Mouse (Mus musculus) embryonic facial prominence, embryonic 10.5 days (tissue): Measurements from ENCODE around the gene Stub1. TPM values are rescaled to one million over a fixed set of nuclear protein-coding genes. Genes with fewer than 3 reads are reported as not detected.

Source experiments
- DNase-seq: peaks from one replicate; pipeline ENCODE4 v3.0.0-alpha.2; 2017; ENCODE audit warnings: low spot score
- H3K27ac ChIP-seq: fragments of 300-500 bp; sonication (generic); replicated peaks from 2 replicates; pipeline ENCODE4 v1.5.1; 2016; ENCODE audit warnings: mild to moderate bottlenecking
- H3K27me3 ChIP-seq: fragments of 300-500 bp; sonication (generic); replicated peaks from 2 replicates; pipeline ENCODE4 v1.6.1; 2016; ENCODE audit warnings: low read depth, mild to moderate bottlenecking; ENCODE audit not compliant: poor library complexity, severe bottlenecking
- H3K36me3 ChIP-seq: fragments of 300-500 bp; sonication (generic); replicated peaks from 2 replicates; pipeline ENCODE4 v1.6.1; 2016; ENCODE audit warnings: mild to moderate bottlenecking, moderate library complexity
- H3K4me1 ChIP-seq: fragments of 300-500 bp; sonication (generic); 2 replicates; pipeline ENCODE4 v1.6.1; 2016
- H3K4me3 ChIP-seq: fragments of 300-500 bp; sonication (generic); 2 replicates; pipeline ENCODE4 v1.5.1; 2016; ENCODE audit warnings: mild to moderate bottlenecking, moderate library complexity
- H3K9me3 ChIP-seq: fragments of 300-500 bp; sonication (generic); 2 replicates; pipeline ENCODE4 v1.6.1; 2016; ENCODE audit warnings: mild to moderate bottlenecking
- WGBS: fragments of 180-500 bp; shearing (Covaris S2); methylation state at CpG from one replicate; pipeline ENCODE4 v1.1.7; 2016; 5-methylcytosine and 5-hydroxymethylcytosine counted together
- polyA plus RNA-seq: library from polyadenylated mRNA; unstranded; fragments of >200 nt; fragmentation: Nextera tagmentation; extraction: Ambion mirVana; gene quantifications from 2 replicates; pipeline ENCODE4 v1.2.1, GENCODE M21; 2016

Gene Stub1
- polyA plus RNA-seq, 1 experiment from 2014 or later: 396 TPM

DNA sequence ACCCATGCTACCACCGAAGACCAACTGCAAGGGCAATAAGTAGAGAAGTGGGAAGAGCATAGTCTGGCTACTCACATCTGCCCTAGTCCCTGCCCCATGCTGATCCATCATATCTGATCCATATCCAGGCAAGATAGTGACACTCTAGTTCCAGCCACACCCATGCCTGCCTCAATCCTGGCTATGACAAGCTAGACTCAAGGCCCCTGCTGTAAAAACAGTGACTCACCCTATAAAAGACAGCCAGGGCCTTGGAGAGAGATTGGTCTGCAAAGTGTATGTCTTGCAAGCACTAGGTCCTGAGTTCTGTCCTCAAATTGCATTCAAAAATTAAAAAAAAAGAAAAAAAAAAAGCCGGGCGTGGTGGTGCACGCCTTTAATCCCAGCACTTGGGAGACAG lies 26.7 kb downstream of the Stub1 start:
- WGBS: 84% methylated on average over 4 of the region's 4 CpGs

DNA sequence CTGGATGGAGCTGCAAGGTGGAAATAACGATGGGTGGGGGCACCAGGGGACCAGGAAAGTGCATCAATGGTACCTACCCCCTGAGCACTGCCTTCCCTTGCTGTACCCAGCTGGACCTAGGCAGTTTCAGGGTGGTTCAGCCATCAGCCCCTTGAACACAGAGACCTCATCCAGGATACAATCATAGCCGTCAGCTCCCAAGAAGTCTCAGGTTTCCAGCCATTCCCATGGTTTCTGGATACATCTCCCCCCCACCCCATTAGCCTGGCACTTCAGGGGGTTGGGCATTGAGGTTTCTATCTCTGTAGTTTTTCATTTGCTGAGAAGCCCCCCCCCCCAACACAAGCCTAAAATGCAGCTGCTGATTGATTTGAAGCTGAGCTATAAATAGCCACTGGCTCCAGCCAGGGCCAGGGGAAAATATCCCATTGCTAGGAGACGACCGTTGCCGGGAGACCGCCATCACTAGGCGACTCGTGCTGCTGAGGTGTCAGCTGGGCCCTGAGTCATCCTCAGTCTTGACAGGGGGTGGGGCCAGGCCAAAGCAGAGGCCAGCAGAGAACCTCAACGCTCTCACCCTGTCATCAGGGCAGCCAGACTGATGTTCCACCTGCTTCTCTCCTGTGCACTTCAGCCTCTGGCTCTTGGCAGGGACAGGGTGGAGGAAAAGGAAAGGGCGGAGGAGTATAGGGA lies 30.2 kb downstream of the Stub1 start:
- WGBS: 14% methylated on average over 10 of the region's 10 CpGs
- Histone ChIP-seq H3K27me3 (peaks cover 32% of the 10 kb centered on the region), H3K36me3 (no peaks in the 10 kb centered on the region), H3K9me3 (no peaks in the 10 kb centered on the region), H3K4me1 (peaks cover 16% of the 10 kb centered on the region), H3K27ac (peak overlapping the region; percentile 66), H3K4me3 (peak overlapping the region; percentile 32; the same call in 1 of the 2 replicates)
- DNase-seq: peak; percentile 70

More for the DNA sequence above, 26.7 kb downstream of the Stub1 start:
- H3K4me3 ChIP-seq: no peak overlapping the region
- H3K9me3 ChIP-seq: no peaks in the 10 kb centered on the region
- H3K27me3 ChIP-seq: peaks cover 66% of the 10 kb centered on the region
- no peak for DNase-seq
- peaks cover 45% of the 10 kb centered on the region for H3K4me1 ChIP-seq
- no peaks in the 10 kb centered on the region for H3K36me3 ChIP-seq
- no peak overlapping the region for H3K27ac ChIP-seq

- WGBS: 8% methylated on average over 6 of the region's 6 CpGs
- Histone ChIP-seq H3K4me1 (peaks cover 30% of the 10 kb centered on the region), H3K4me3 (no peak overlapping the region), H3K27me3 (peaks cover 25% of the 10 kb centered on the region), H3K9me3 (no peaks in the 10 kb centered on the region), H3K27ac (no peak overlapping the region), H3K36me3 (peaks cover 4% of the 10 kb centered on the region; the same call in 1 of the 2 replicates)
- DNase-seq: peak; percentile 75
Observed at GRCm38 (mm10) chr17:25801029-25801428, 32.2 kb downstream of the Stub1 start.

- H3K4me3 ChIP-seq: peak within 1 kb of the TSS; percentile 77
- H3K9me3 ChIP-seq: no peaks in the 10 kb centered on the region
- H3K36me3 ChIP-seq: peaks cover 25% of the 10 kb centered on the region
- peak within 1 kb of the TSS; percentile 91 for H3K27ac ChIP-seq
- H3K4me1 ChIP-seq: peaks cover 53% of the 10 kb centered on the region
- WGBS: under 1% methylated on average over 35 of the region's 35 CpGs
- peaks cover 6% of the 10 kb centered on the region; the same call in 1 of the 2 replicates for H3K27me3 ChIP-seq
- peak; percentile 96 for DNase-seq
Observed at GRCm38 (mm10) chr17:25796951-25797369, 36.2 kb downstream of the Stub1 start, which contains the start of gene Metrn. TSS of gene Metrn (minus strand) at chr17:25797136.

DNA sequence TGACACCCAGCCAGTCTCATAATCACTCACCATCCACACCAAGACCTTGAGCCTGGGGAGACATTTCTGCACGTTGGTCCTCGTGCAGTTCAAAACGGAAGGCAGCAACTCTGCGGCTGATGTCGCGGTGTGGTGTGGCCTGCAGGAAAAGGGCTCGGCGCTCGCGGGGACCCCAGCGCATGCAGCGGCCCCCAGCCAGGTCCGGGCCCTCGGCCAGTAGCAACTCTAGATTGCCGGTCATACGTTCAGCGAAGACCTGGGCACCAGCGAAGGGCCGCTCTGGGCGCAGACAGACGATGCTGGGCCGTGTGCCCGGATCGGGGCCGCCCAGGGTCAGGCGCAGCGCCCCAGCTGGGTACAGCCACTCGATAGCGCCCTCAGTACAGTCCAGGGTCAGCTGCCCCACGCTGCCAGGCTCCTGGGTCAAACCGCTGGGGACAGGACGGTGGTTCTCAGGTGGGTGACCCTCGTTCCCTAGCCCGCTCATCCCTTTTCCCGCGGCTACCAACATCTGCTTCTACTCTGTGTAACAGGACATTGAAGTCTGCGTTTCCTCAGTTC lies 36.9 kb downstream of the Stub1 start:
- Histone ChIP-seq H3K4me3 (peak overlapping the region; percentile 77), H3K27ac (peak overlapping the region; percentile 91), H3K9me3 (no peaks in the 10 kb centered on the region), H3K4me1 (peaks cover 60% of the 10 kb centered on the region), H3K27me3 (no peaks in the 10 kb centered on the region), H3K36me3 (peaks cover 25% of the 10 kb centered on the region)
- under 1% methylated on average over 37 of the region's 37 CpGs for WGBS
- DNase-seq: no peak

DNA sequence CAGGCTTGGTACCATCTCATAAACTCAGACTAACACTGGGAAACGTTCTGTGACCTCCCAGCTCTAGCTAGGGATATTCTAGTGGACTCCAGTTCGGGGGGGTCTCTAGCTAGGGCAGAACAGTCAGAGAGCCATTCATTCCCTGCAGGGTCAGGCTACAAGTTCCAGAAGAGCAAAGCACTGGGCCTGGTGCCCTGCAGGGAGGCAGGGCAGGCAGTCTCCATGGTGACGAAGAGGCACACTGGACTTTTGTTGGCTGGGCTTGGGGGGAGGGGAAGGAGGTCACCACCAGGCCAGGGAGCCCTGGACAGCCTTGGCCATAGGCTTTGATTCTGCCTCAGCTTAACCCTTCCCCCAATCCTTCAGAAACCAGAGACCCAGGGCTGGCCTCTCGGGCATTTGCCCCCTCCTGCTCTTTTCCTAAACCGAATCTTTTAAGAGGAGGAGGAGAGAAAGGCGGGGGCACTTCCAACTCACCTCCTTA lies 37.6 kb downstream of the Stub1 start, which contains the start of gene AC134908.4:
Gene AC134908.4 (minus strand): TSS at position 51 of the 484 bp plus-strand sequence.
- Histone ChIP-seq H3K27ac (peak within 1 kb of the TSS; percentile 91), H3K4me1 (peaks cover 66% of the 10 kb centered on the region), H3K4me3 (peak within 1 kb of the TSS; percentile 77), H3K27me3 (no peaks in the 10 kb centered on the region), H3K9me3 (no peaks in the 10 kb centered on the region), H3K36me3 (peaks cover 25% of the 10 kb centered on the region)
- WGBS: 4% methylated on average over 6 of the region's 6 CpGs
- peak; percentile 90 for DNase-seq

DNA sequence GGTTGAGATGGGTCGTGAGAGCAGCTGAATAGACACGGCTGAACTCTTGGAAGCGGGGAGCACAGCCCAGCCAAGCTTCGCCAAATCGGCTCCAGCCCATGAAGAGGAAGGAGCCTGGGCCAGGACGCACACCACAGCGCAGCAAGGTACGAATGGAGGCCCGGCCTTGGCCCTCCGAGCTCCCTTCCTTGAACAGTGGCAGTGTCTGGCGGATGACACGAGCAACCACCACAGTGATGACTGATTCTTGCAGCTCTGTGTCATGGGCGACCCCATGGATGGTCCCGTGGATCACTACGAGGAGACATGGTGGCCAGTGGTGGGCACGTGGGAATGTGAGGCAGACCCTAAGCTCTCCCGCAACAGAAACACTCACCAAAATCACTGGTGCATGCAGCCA lies 38.2 kb downstream of the Stub1 start:
- peak overlapping the region; percentile 77 for H3K4me3 ChIP-seq
- no peaks in the 10 kb centered on the region for H3K27me3 ChIP-seq
- peak overlapping the region; percentile 91 for H3K27ac ChIP-seq
- peaks cover 70% of the 10 kb centered on the region for H3K4me1 ChIP-seq
- peaks cover 30% of the 10 kb centered on the region for H3K36me3 ChIP-seq
- 66% methylated on average over 17 of the region's 17 CpGs for WGBS
- no peaks in the 10 kb centered on the region for H3K9me3 ChIP-seq
- no peak for DNase-seq

DNA sequence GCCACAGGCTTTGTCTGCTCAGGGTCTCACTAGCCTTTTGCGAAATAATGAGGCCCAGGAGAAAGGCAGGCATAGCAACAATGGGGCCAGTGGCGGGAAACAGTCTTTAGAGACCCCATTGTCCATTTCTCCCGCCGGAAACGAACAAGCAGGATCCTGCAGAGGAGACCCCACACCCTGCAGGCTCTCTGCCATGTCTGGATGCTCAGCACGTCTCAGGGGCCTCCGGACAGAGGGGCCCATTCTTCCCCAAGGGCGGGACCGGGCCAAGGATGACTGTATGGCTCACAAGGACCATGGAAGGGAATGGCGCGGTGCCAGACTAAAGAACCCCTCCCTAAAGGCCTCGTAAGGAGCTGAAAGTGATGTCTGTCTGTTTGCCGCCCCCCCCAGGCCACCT lies 39.0 kb downstream of the Stub1 start:
- Histone ChIP-seq H3K4me3 (peak overlapping the region; percentile 77), H3K36me3 (peaks cover 38% of the 10 kb centered on the region), H3K4me1 (peaks cover 70% of the 10 kb centered on the region), H3K9me3 (no peaks in the 10 kb centered on the region), H3K27ac (peak overlapping the region; percentile 91), H3K27me3 (no peaks in the 10 kb centered on the region)
- no peak for DNase-seq
- 44% methylated on average over 13 of the region's 13 CpGs for WGBS

DNA sequence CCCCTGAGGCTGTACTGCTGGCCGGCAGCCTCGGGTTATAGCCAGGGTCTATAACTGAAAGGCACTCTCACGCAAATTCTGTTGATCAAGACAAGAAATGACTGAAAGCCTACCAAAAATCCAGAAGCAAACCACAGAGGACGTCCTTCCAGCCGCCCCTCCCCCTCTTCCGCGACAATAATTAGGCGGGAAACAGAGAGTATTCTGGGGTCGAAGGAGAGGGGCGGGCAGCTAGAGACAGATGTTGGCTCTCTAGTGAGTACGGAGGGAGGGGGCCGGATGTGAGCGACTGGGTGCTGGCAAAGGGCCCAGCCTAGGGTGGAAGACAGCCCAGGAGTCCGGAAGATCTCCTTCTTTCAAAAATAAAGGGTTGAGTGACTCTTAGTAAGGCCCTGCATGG lies 40.6 kb downstream of the Stub1 start, which contains the start of gene Fam173a:
Gene Fam173a (minus strand): TSS at position 287 of the 400 bp plus-strand sequence.
- H3K27me3 ChIP-seq: no peaks in the 10 kb centered on the region
- peak within 1 kb of the TSS; percentile 91 for H3K27ac ChIP-seq
- peak; percentile 79 for DNase-seq
- H3K36me3 ChIP-seq: peaks cover 51% of the 10 kb centered on the region
- 1% methylated on average over 14 of the region's 14 CpGs for WGBS
- H3K9me3 ChIP-seq: no peaks in the 10 kb centered on the region
- peaks cover 68% of the 10 kb centered on the region for H3K4me1 ChIP-seq
- peak within 1 kb of the TSS; percentile 77 for H3K4me3 ChIP-seq

- peaks cover 57% of the 10 kb centered on the region for H3K36me3 ChIP-seq
- peaks cover 62% of the 10 kb centered on the region for H3K4me1 ChIP-seq
- peak overlapping the region; percentile 91 for H3K27ac ChIP-seq
- WGBS: under 1% methylated on average over 45 of the region's 45 CpGs
- peak; percentile 86 for DNase-seq
- H3K27me3 ChIP-seq: no peaks in the 10 kb centered on the region
- no peaks in the 10 kb centered on the region for H3K9me3 ChIP-seq
- H3K4me3 ChIP-seq: peak overlapping the region; percentile 77
Observed at GRCm38 (mm10) chr17:25791843-25792527, 41.2 kb downstream of the Stub1 start.

GRCm38 (mm10) chr17:25791320-25791842 lies 41.8 kb downstream of the Stub1 start:
- no peaks in the 10 kb centered on the region for H3K9me3 ChIP-seq
- H3K36me3 ChIP-seq: peaks cover 60% of the 10 kb centered on the region
- DNase-seq: no peak
- H3K4me3 ChIP-seq: peak overlapping the region; percentile 77
- H3K4me1 ChIP-seq: peaks cover 60% of the 10 kb centered on the region
- H3K27ac ChIP-seq: peak overlapping the region; percentile 91
- no peaks in the 10 kb centered on the region for H3K27me3 ChIP-seq
- 30% methylated on average over 19 of the region's 19 CpGs for WGBS
